34 mouse cellular contexts compared by ENCODE assay signal in the genomic region with DNA sequence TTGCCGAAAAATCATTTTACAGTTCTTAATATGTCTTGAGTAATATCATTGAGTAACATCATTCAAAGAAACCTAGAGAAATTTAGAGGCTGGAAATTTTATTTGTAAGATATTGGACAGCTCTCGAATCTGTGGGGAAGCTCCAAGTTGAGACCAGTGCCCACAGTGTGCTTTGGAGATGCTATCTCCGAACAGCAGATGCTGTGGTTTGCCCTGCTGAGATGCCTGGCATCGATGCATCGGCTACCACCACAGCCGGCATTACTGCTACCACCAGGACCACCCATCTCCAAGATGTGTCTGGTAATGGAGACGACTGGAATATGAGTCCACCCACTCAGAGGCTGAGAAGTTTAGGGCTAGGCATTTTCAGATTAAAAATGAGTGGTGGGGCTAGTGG. TPM values are rescaled to one million over a fixed set of nuclear protein-coding genes. Genes with fewer than 3 reads are reported as not detected.
DNase-seq lines count a peak whose midpoint lies in the region; ATAC-seq lines count a peak whose summit lies in the region.
"Had no signal": no experiment of that assay in that cellular context is flagged by ENCODE, and none has a peak within 500 bp of the region (broad histone marks: within the 10 kb centered on the region; RNA-seq: fewer than 3 reads in every experiment).

No protein-coding gene starts in this region.

- H3K9me3 ChIP-seq in intestine, embryonic 16.5 days (ENCODE audit: control insufficient read depth, low read length) = no peaks in the 10 kb centered on the region
- H3K9me3 ChIP-seq: embryonic facial prominence, embryonic 10.5 days; embryonic facial prominence, embryonic 13.5 days; forebrain, embryonic 12.5 days; forebrain, embryonic 15.5 days; heart, embryonic 12.5 days; heart, embryonic 15.5 days had no signal

- H3K4me3 ChIP-seq in intestine, embryonic 16.5 days (ENCODE audit: low read length) = no peak overlapping the region
- H3K4me3 ChIP-seq: embryonic facial prominence, embryonic 10.5 days; embryonic facial prominence, embryonic 13.5 days; erythroblast, embryonic 14.5 days; forebrain, embryonic 12.5 days; forebrain, embryonic 15.5 days; heart, embryonic 12.5 days; heart, embryonic 15.5 days had no signal

- no peaks in the 10 kb centered on the region for H3K27me3 ChIP-seq in intestine, embryonic 16.5 days (replicated peaks; ENCODE audit: control insufficient read depth, insufficient read depth, low read length)
- H3K27me3 ChIP-seq: heart, embryonic 15.5 days had no signal

- no peak overlapping the region for H3K27ac ChIP-seq in intestine, embryonic 16.5 days (ENCODE audit: low read length)
- H3K27ac ChIP-seq: embryonic facial prominence, embryonic 10.5 days; embryonic facial prominence, embryonic 13.5 days; forebrain, embryonic 12.5 days; forebrain, embryonic 15.5 days; heart, embryonic 15.5 days; hindbrain, embryonic 14.5 days; hindbrain, postnatal 0 days had no signal

- H3K4me2 ChIP-seq in intestine, embryonic 16.5 days (ENCODE audit: low read depth, low read length) = no peak overlapping the region
- H3K4me2 ChIP-seq: embryonic facial prominence, embryonic 13.5 days; forebrain, embryonic 12.5 days; forebrain, embryonic 15.5 days; heart, embryonic 12.5 days; heart, embryonic 15.5 days; hindbrain, embryonic 14.5 days had no signal

- no peaks in the 10 kb centered on the region for H3K4me1 ChIP-seq in intestine, embryonic 16.5 days (ENCODE audit: control insufficient read depth, insufficient read depth, low read length)
- H3K4me1 ChIP-seq: forebrain, embryonic 12.5 days; forebrain, embryonic 15.5 days; heart, embryonic 12.5 days; heart, embryonic 15.5 days had no signal

- H3K36me3 ChIP-seq in intestine, embryonic 16.5 days (ENCODE audit: control insufficient read depth, insufficient read depth, low read length) = no peaks in the 10 kb centered on the region
- H3K36me3 ChIP-seq: embryonic facial prominence, embryonic 10.5 days; embryonic facial prominence, embryonic 13.5 days; forebrain, embryonic 12.5 days; forebrain, embryonic 15.5 days; heart, embryonic 12.5 days; heart, embryonic 15.5 days had no signal

- peak; percentile 83 for ATAC-seq in common myeloid progenitor, adult 5-6 weeks (replicated peaks; ENCODE audit: low read depth, poor library complexity, severe bottlenecking)
- peak; percentile 39 for ATAC-seq in megakaryocyte progenitor cell, adult 5-6 weeks (replicated peaks; ENCODE audit: poor library complexity)
- no peak for ATAC-seq in intestine, embryonic 16.5 days
- ATAC-seq: forebrain, embryonic 15.5 days; hindbrain, postnatal 0 days; inflammation-experienced regulatory T-cells, adult 6 months; intestine, postnatal 0 days; Patski had no signal

- H3K9ac ChIP-seq in intestine, embryonic 16.5 days (ENCODE audit: low read depth, low read length) = no peak overlapping the region
- H3K9ac ChIP-seq: embryonic facial prominence, embryonic 13.5 days; forebrain, embryonic 12.5 days; forebrain, embryonic 15.5 days; heart, embryonic 12.5 days; heart, embryonic 15.5 days; hindbrain, embryonic 14.5 days had no signal

- 81% methylated on average over 7 of the region's 7 CpGs for WGBS in intestine, embryonic 16.5 days

- DNase-seq in thymus, postnatal 0 days (ENCODE audit: low spot score) = peak; percentile 19
- DNase-seq in thymus, postnatal 25 days = no peak
- no peak for DNase-seq in embryo, embryonic 10 days (ENCODE audit: low spot score)
- no peak for DNase-seq in right cerebral cortex, postnatal 36 days (ENCODE audit: low spot score in 2 of 2)
- DNase-seq: adrenal gland, postnatal 10 days; adrenal gland, postnatal 36 days; cerebellum, adult 2 months; cerebellum, adult 9-11 months; cerebellum, postnatal 36 days; embryo, embryonic 11 days; gastrocnemius, postnatal 10 days; gastrocnemius, postnatal 36 days; heart, adult 11 months; heart, postnatal 10 days; heart, postnatal 36 days had no signal

RNA-seq across cellular contexts. Expression of a gene that starts 43.0 kb away (rescaled TPM):
- 0.23 TPM in 1 of 2 replicates, not detected in the other for polyA plus RNA-seq in thymus, postnatal 0 days (2015; fragmentation: Nextera tagmentation; extraction: Ambion mirVana)
- total RNA-seq in common myeloid progenitor, adult 5-6 weeks (2017) = not detected in 2 replicates
- not detected in 2 replicates for total RNA-seq in megakaryocyte progenitor cell, adult 5-6 weeks (2015)
- total RNA-seq in megakaryocyte progenitor cell, adult 5-6 weeks (2017) = not detected in 2 replicates
- not detected in 2 replicates for polyA plus RNA-seq in intestine, embryonic 16.5 days (2015; fragmentation: Nextera tagmentation; extraction: Ambion mirVana)
- total RNA-seq: adrenal gland, adult 18-20 months; adrenal gland, postnatal 10 days; adrenal gland, postnatal 36 days; ES-E14; gastrocnemius, postnatal 10 days; gastrocnemius, postnatal 36 days; heart, adult 8-10 months; heart, postnatal 10 days; heart, postnatal 36 days; hindbrain, postnatal 0 days had no signal
- polyA plus RNA-seq: cerebellum, adult 2 months; embryonic facial prominence, embryonic 10.5 days; embryonic facial prominence, embryonic 13.5 days; erythroblast, embryonic 14.5 days; forebrain, embryonic 12.5 days; forebrain, embryonic 15.5 days; heart, embryonic 12.5 days; heart, embryonic 15.5 days; hindbrain, embryonic 11.5 days; hindbrain, embryonic 14.5 days; hindbrain, postnatal 0 days; intestine, postnatal 0 days; Patski had no signal
